Mouse (Mus musculus): Measurements from ENCODE around the gene Rsrc1. TPM values are rescaled to one million over a fixed set of nuclear protein-coding genes. Genes with fewer than 3 reads are reported as not detected.

The Rsrc1 gene
- 31.7 to 43.5 TPM (median 36.8 TPM) in 3 replicates for total RNA-seq (2017)

DNA sequence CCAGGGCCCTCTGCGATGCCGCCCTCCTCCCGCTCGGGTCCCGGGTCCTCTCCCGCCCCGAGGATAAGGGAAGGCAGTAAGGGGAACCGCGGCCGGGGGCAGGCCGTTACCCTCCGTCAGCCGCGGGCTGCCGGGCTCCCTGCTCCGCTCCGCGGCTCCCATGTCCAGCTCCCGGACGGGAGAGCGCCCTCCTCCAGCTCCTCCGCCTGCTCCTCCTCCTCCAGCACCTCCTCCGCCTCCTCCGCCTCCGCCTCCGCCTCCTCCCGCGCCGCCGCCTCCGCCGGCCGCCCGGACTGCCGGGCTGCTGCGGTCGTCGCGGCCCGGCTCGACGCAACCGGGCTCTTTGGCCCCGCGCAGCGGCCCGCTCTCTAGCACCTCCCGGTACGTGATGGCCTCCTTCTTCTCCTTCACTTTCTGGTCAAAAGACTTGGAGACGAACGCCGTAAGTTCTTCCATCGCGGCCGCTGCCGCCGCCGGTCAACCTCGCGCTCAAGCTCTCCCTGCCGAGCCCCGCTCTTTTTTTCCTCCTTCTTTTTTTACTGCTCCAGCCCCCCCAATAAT, at the start of gene Rsrc1:
Rsrc1 (plus strand) TSS at position 290 of the 561 bp plus-strand sequence.
- ATAC-seq (replicated peaks; ENCODE audit: insufficient number of reproducible peaks, low FRiP score, low TSS enrichment, poor library complexity, severe bottlenecking): no peak

DNA sequence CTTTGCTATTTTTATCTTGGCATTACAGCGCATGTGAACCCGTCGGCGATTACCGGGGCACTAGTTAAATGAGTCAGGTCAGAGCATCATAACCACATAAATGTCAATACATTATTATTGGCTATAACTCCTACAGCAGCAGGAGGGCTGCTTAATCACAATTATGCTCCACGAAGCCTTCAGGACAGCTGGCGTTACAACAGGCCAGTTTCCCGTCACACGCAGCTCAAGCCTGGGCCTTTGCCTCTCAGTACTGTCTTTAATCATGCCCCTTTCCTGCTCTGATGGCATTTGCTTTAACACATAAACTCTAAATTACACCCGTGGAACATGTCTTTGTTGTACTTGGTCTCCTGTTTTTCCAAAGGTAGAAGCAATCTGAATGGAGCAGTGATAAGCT, 41.5 kb upstream of the Rsrc1 start:
- no peak for ATAC-seq (replicated peaks; ENCODE audit: insufficient number of reproducible peaks, low FRiP score, low TSS enrichment, poor library complexity, severe bottlenecking)

DNA sequence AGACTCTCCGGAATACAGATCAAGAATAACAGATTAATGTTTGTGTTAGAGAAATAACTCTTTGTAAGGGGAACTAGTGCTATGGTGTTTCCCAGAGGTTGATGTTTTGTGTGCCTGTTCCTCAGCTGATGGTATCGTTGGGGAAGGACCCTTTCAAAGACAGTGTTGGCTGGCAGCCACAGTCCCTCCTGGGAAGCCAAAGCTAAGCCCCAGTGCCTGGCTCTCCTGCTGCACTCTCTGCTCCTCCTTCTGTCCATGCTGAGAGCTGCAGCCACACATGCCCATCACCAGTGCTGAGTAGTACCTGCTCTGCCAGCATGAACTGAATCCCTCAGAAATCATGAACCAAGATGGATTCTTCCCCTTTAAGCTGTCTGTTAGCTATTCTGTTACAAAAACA, 26.1 kb upstream of the Rsrc1 start:
- ATAC-seq (replicated peaks; ENCODE audit: insufficient number of reproducible peaks, low FRiP score, low TSS enrichment, poor library complexity, severe bottlenecking): no peak

DNA sequence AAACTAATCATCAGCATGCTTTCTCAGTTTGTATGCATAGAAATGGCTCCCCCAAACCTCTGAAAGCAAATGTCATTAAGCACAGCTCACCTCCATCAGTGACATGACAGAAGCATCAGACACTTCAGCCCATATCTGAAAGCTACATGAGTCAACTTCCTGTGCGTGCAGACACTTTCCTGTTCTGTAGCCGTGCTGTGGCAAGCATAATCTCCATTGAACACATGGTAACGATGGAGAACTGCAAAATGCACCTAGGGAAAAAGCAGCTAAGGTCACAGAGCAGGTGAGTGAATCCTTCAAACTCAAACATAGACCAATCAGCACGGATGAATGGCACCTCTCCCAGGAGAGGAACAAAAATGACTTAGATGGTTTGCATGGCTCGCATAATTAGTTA, 21.2 kb upstream of the Rsrc1 start:
- ATAC-seq (replicated peaks; ENCODE audit: insufficient number of reproducible peaks, low FRiP score, low TSS enrichment, poor library complexity, severe bottlenecking): no peak

GRCm38 (mm10) chr3:66964884-66965283, 16.3 kb upstream of the Rsrc1 start:
- ATAC-seq (replicated peaks; ENCODE audit: insufficient number of reproducible peaks, low FRiP score, low TSS enrichment, poor library complexity, severe bottlenecking): no peak

DNA sequence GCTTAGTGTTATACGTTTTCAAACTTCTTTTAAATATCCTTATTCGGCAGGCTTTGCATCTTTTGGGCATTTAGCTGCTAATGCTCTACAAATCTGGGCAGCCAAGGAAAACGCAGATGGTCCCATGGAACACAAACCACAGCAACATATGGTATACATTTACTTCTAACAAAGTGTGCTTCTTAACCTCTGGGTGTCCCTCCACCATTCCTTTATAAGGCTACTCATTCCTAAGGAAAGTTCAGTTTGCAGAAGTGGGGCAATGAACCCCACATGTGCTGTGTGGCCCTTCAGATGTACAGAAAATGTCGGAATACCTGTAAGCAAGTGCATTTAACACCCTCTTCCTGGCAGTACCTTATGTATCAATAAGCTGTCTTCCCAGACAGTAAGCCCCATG, 13.7 kb upstream of the Rsrc1 start:
- ATAC-seq (replicated peaks; ENCODE audit: insufficient number of reproducible peaks, low FRiP score, low TSS enrichment, poor library complexity, severe bottlenecking): no peak

GRCm38 (mm10) chr3:66970261-66970660, 10.9 kb upstream of the Rsrc1 start:
- no peak for ATAC-seq (replicated peaks; ENCODE audit: insufficient number of reproducible peaks, low FRiP score, low TSS enrichment, poor library complexity, severe bottlenecking)

GRCm38 (mm10) chr3:66970661-66971331, 10.4 kb upstream of the Rsrc1 start:
- no peak for ATAC-seq (replicated peaks; ENCODE audit: insufficient number of reproducible peaks, low FRiP score, low TSS enrichment, poor library complexity, severe bottlenecking)

- ATAC-seq (replicated peaks; ENCODE audit: insufficient number of reproducible peaks, low FRiP score, low TSS enrichment, poor library complexity, severe bottlenecking): no peak
Measured at GRCm38 (mm10) chr3:66972191-66972950, 8.8 kb upstream of the Rsrc1 start.

DNA sequence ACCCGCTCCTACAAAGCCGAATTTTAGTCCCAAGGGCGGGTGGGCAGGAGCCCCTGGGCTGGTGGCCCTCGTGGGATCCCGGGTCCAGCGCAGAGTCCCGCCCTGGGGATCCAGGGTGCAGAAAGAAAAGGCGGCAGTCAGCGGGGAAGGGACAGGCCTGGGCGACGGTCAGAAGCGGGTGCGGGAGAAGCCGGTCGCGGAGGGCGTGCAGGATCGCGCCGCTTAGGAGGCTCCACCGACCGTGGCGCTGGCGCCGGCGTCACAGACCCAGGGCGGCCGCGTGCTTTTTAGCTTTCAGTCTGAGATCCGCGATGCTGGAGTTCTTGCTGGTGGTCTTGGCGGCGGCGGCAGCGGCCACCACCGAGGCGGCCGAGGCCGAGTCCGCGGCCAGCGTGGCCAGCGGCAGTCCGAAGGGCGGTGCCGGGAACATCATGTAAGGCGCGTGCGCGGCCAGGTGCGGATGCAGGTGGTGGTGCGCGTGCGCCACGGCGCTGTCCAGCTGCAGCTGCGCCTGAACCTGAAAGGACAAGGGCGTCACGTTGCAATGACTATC, 7.7 kb upstream of the Rsrc1 start:
- no peak for ATAC-seq (replicated peaks; ENCODE audit: insufficient number of reproducible peaks, low FRiP score, low TSS enrichment, poor library complexity, severe bottlenecking)

DNA sequence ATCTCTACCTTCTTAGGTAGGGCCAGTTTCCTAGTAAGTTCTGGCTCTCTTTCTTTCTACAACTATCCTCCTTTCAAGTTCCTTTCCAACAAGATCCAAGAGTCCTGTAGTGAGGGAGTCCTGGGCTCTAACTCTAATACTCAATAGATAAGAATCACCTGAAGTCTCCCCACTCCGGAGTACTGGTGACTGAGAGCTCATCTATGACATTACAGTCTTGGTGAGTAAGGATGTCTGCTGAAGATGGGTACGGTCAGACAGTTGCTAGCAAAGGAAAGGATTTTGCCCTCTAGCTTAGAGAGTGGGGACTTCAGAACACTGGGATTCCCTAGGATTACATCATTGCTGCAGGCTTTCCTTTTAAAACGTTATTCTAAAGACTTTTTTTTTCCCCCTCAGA, 6.7 kb upstream of the Rsrc1 start:
- no peak for ATAC-seq (replicated peaks; ENCODE audit: insufficient number of reproducible peaks, low FRiP score, low TSS enrichment, poor library complexity, severe bottlenecking)

GRCm38 (mm10) chr3:66976889-66977615, 4.1 kb upstream of the Rsrc1 start:
- ATAC-seq (replicated peaks; ENCODE audit: insufficient number of reproducible peaks, low FRiP score, low TSS enrichment, poor library complexity, severe bottlenecking): no peak

DNA sequence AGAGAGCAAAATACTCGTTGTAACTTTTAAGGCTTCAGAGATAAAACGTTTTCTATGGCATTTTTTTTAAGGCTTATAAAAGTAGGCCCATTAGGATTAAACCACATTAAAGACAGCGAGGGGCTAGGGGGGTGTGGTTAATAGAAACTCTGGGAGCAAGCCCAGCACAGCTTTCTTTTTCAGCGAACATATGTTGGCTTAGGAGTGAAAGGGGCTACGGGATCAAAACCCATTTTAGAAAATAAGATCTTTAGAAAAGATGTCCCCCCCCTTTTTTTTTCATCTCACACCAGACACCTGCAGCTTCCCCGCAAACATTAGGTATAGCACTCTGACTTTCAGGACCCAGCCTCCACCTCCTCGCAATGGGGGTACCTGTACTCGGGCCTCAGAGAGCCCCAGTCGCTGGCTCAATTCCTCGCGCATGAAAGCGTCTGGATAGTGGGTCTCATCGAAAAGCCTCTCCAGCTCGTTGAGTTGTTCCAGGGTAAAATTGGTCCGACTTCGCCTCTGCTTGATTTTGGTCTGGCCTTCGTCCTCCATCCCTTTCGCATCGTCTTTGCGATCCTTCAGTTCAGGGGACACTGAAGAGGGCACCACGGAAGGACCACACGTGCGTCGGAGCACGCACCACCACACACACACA, 3.3 kb upstream of the Rsrc1 start:
- ATAC-seq (replicated peaks; ENCODE audit: insufficient number of reproducible peaks, low FRiP score, low TSS enrichment, poor library complexity, severe bottlenecking): no peak

DNA sequence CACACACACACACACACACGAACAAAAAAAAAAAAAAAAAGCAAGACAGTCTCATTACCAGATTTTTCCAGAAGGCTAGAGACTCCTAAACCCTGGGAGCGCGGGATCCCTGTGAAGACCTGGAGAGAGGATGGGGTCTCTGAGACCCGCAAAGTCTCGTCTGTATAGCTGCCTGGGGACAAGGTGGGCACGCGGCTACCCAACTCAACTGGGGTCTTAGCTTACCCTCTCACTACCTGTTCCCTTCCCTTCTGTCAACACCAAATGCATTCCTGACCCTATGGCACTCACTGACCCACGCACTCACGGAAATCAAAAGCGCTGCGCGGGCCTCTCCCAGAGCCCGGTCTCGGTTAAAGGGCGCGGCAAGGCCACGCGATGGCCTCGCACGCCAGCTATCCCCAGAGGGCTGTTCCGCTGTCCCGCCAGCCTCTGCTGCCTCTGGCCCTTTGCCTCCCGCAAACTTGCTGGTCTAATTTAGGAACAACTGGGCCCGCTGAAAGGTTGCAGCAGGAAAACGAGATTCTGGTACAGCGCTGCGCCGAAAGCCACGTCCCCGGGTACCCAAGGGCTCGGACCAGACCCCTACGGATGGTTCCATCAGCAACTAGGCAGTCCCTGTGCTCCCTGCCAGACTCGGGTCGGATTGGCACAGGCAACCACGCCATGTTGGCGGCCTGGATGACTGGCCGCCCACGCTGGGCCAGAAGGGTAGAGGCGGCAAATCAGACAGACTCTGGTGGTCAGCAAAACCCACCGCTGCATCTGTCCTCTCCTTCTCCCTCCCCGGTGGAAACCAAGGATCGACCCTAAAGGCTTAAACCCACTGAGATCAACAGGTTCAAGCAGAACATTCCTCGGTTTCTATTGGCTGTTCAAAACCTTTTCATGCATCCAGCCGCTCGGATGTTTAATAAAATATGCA, 2.5 kb upstream of the Rsrc1 start:
- ATAC-seq (replicated peaks; ENCODE audit: insufficient number of reproducible peaks, low FRiP score, low TSS enrichment, poor library complexity, severe bottlenecking): no peak

DNA sequence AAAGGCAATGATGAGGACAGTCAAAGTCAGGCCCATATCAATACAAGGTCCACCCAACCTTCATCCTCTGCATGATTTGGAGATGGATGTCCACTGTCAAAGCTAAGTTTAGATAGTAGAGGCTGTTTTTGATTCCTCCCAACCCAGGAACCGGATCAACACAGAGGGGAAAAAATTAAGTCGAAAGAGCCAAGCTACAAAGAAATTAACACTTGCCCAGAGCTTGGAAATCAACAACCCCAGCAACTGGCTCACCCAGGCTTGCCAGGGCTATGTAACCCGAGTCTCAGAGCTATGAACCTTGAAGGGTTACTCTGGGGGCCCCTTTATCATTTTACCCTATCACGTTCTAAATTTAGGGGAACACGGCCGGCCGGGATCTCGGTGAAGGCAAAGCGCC, 1.7 kb upstream of the Rsrc1 start:
- no peak for ATAC-seq (replicated peaks; ENCODE audit: insufficient number of reproducible peaks, low FRiP score, low TSS enrichment, poor library complexity, severe bottlenecking)

- no peak for ATAC-seq (replicated peaks; ENCODE audit: insufficient number of reproducible peaks, low FRiP score, low TSS enrichment, poor library complexity, severe bottlenecking)
Measured at GRCm38 (mm10) chr3:66980111-66980975, 847 bp upstream of the Rsrc1 start.

GRCm38 (mm10) chr3:66981706-66982105, 516 bp downstream of the Rsrc1 start, which contains the start of gene Shox2:
Gene Shox2 (minus strand): TSS chr3:66981771.
- no peak for ATAC-seq (replicated peaks; ENCODE audit: insufficient number of reproducible peaks, low FRiP score, low TSS enrichment, poor library complexity, severe bottlenecking)
